Comparison of ENCODE assay signal across 8 mouse cellular contexts in the genomic region with DNA sequence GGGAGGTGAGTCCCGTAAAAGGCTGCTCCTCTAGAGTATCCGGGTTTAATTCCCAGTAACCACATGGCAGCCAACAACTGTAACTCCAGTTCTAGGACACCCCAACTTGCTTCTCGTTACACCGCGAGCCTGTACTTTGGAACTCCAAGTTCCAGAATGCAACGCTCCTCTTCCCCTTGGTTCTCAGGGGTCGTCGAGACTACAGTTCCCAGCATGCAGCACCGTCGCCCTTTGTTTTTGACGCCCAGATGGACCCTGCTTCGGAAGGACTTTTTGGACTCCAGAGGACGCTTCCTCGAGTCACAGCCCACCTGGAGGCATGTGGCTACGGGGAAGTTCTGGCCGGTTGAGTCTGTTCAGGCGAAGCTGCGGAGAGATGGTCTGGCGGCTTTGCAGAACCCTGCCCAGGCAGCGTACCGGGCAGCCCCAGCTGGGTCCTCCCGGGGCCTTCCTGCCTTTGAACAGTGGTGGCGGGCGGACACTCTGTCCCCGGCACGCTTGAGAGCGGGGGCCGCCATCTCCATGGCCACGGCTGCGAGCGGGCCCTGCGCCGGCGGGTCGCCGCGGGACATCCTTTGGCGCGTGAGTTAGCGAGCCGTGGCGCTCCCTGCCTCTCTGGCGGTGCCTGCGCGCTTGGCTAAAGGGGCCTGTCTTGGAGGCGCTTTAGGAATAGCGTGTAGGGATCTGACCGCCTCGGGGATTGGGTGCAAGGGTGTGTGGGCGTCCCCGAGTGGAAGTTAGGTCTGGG. TPM values are rescaled to one million over a fixed set of nuclear protein-coding genes. Genes with fewer than 3 reads are reported as not detected.
A peak's percentile ranks its signal among the peaks of the same experiment; 100 is the strongest.
DNase-seq lines count a peak whose midpoint lies in the region; ATAC-seq and TF ChIP-seq lines count a peak whose summit lies in the region.

A gene (plus strand): TSS at position 218 of the 748 bp plus-strand sequence.

- peak within 1 kb of the TSS; percentile 67 for H3K9ac ChIP-seq in kidney, embryonic 15.5 days

- H3K4me3 ChIP-seq in bone marrow macrophage, adult 2 months (ENCODE audit: insufficient read depth, low read length): peak within 1 kb of the TSS; percentile 94
- peak within 1 kb of the TSS; percentile 80 for H3K4me3 ChIP-seq in embryonic fibroblast, embryonic 13.5 days (ENCODE audit: insufficient read depth, low read length)
- peak within 1 kb of the TSS; percentile 81 for H3K4me3 ChIP-seq in heart, embryonic 10.5 days
- peak within 1 kb of the TSS; percentile 60 for H3K4me3 ChIP-seq in kidney, embryonic 15.5 days (replicated peaks)

- DNase-seq in A20 (ENCODE audit: low read depth, low spot score) (peak; percentile 95), liver (peak; percentile 85)
- DNase-seq in heart, embryonic 10.5 days (ENCODE audit: low spot score): peak; percentile 96
- DNase-seq in spleen, postnatal 4 days (ENCODE audit: low spot score in 2 of 2): peak; percentile 83 to 89

- ATAC-seq in kidney, embryonic 15.5 days (replicated peaks; ENCODE audit: low FRiP score): peak; percentile 98
- peak; percentile 96 for ATAC-seq in monocyte, adult 5-6 weeks (replicated peaks; ENCODE audit: insufficient number of reproducible peaks, low FRiP score, low TSS enrichment, poor library complexity, severe bottlenecking)

- TF ChIP-seq POLR2A in bone marrow macrophage, adult 2 months (IDR thresholded peaks at IDR 0.05; ENCODE audit: borderline replicate concordance, low read depth, low read length): no peak; the same call in 1 of the 2 replicates
- TF ChIP-seq POLR2A in embryonic fibroblast, embryonic 13.5 days (IDR thresholded peaks at IDR 0.05; ENCODE audit: low read depth, low read length): peak; percentile 51

- H3K4me2 ChIP-seq in kidney, embryonic 15.5 days: peak within 1 kb of the TSS; percentile 62

- H3K36me3 ChIP-seq in heart, embryonic 10.5 days: peaks cover 31% of the 10 kb centered on the region
- H3K36me3 ChIP-seq in kidney, embryonic 15.5 days: peaks cover 29% of the 10 kb centered on the region

- no peak for TF ChIP-seq CTCF in bone marrow macrophage, adult 2 months (IDR thresholded peaks at IDR 0.05; ENCODE audit: low read depth, low read length)
- TF ChIP-seq CTCF in embryonic fibroblast, embryonic 13.5 days (IDR thresholded peaks at IDR 0.05; ENCODE audit: borderline replicate concordance, insufficient read depth, low read length): no peak

- H3K27me3 ChIP-seq in heart, embryonic 10.5 days (ENCODE audit: insufficient read depth, poor library complexity, severe bottlenecking): no peaks in the 10 kb centered on the region
- no peaks in the 10 kb centered on the region for H3K27me3 ChIP-seq in kidney, embryonic 15.5 days

- no peaks in the 10 kb centered on the region for H3K9me3 ChIP-seq in heart, embryonic 10.5 days
- no peaks in the 10 kb centered on the region for H3K9me3 ChIP-seq in kidney, embryonic 15.5 days (replicated peaks)

- peak within 1 kb of the TSS; percentile 91 for H3K27ac ChIP-seq in bone marrow macrophage, adult 2 months (ENCODE audit: insufficient read depth, low read depth, low read length)
- peak within 1 kb of the TSS; percentile 73 for H3K27ac ChIP-seq in embryonic fibroblast, embryonic 13.5 days (ENCODE audit: insufficient read depth, low read length)
- H3K27ac ChIP-seq in heart, embryonic 10.5 days: peak within 1 kb of the TSS; percentile 99
- H3K27ac ChIP-seq in kidney, embryonic 15.5 days: peak within 1 kb of the TSS; percentile 95

- peaks cover 11% of the 10 kb centered on the region for H3K4me1 ChIP-seq in bone marrow macrophage, adult 2 months (ENCODE audit: control insufficient read depth, insufficient read depth, low read length)
- H3K4me1 ChIP-seq in embryonic fibroblast, embryonic 13.5 days (ENCODE audit: control insufficient read depth, insufficient read depth, low read length): peaks cover 6% of the 10 kb centered on the region; the same call in 1 of the 2 replicates
- H3K4me1 ChIP-seq in heart, embryonic 10.5 days: peaks cover 11% of the 10 kb centered on the region; the same call in 1 of the 2 replicates
- H3K4me1 ChIP-seq in kidney, embryonic 15.5 days: peaks cover 16% of the 10 kb centered on the region; the same call in 1 of the 2 replicates

- under 1% methylated on average over 51 of the region's 51 CpGs for WGBS in heart, embryonic 10.5 days
- WGBS in kidney, embryonic 15.5 days: under 1% methylated on average over 51 of the region's 51 CpGs

RNA-seq across cellular contexts. Expression of the gene that starts here (rescaled TPM):
- polyA plus RNA-seq in bone marrow macrophage, adult 2 months (2012; ENCODE audit: insufficient read depth, insufficient read length, missing spikeins): 14.1 and 19.2 TPM in 2 replicates
- polyA plus RNA-seq in embryonic fibroblast, embryonic 13.5 days (2011; ENCODE audit: insufficient read length, low read depth, missing spikeins): 40.6 and 53.2 TPM in 2 replicates
- polyA plus RNA-seq in heart, embryonic 10.5 days (2016; fragmentation: Nextera tagmentation; extraction: Ambion mirVana): 38.1 and 39.3 TPM in 2 replicates
- polyA plus RNA-seq in kidney, embryonic 15.5 days (2015; fragmentation: Nextera tagmentation; extraction: Ambion mirVana): 37.5 and 38.1 TPM in 2 replicates
- total RNA-seq in monocyte, adult 5-6 weeks (2017): 3.7 to 6.6 TPM (median 4.9 TPM) in 3 replicates

Comparison
In these comparisons a context has a peak if more than half of its experiments do, and no peak if none do; other contexts are left out.
1. Peak in every context shown above with its lines: DNase-seq, ATAC-seq, H3K4me3 ChIP-seq and H3K27ac ChIP-seq.